Mouse (Mus musculus): ENCODE results near the gene Prss27. TPM values are rescaled to one million over a fixed set of nuclear protein-coding genes. Genes with fewer than 3 reads are reported as not detected.
A peak's percentile ranks its signal among the peaks of the same experiment; 100 is the strongest.
"Not testable (repeated sequence)": the region's sequence is repeated elsewhere in the genome, so short reads cannot be mapped to it uniquely, and the experiment has no call there.

Gene Prss27
- polyA plus RNA-seq, 1 experiment, result not detected

GRCm38 (mm10) chr17:24069531-24069930 lies 31.6 kb downstream of the Prss27 start:
- no peak for DNase-seq (ENCODE audit: low read depth)
- TF ChIP-seq CTCF (IDR thresholded peaks at IDR 0.05; ENCODE audit: borderline replicate concordance, extremely low read depth, insufficient read depth, insufficient read length), result no peak
- no peak for TF ChIP-seq POLR2A (IDR thresholded peaks at IDR 0.05; ENCODE audit: borderline replicate concordance, extremely low read depth, insufficient read depth, insufficient read length, poor library complexity, severe bottlenecking)

GRCm38 (mm10) chr17:24072919-24073696 lies 35.2 kb downstream of the Prss27 start, which contains the start of gene Kctd5:
TSS of gene Kctd5 (minus strand) at chr17:24073485.
- DNase-seq (ENCODE audit: low read depth), result peak; percentile 99
- TF ChIP-seq POLR2A (IDR thresholded peaks at IDR 0.05; ENCODE audit: borderline replicate concordance, extremely low read depth, insufficient read depth, insufficient read length, poor library complexity, severe bottlenecking) (peak; percentile 84), CTCF (IDR thresholded peaks at IDR 0.05; ENCODE audit: borderline replicate concordance, extremely low read depth, insufficient read depth, insufficient read length) (no peak)

- DNase-seq (ENCODE audit: low read depth), result no peak
- TF ChIP-seq POLR2A (IDR thresholded peaks at IDR 0.05; ENCODE audit: borderline replicate concordance, extremely low read depth, insufficient read depth, insufficient read length, poor library complexity, severe bottlenecking) (no peak), CTCF (IDR thresholded peaks at IDR 0.05; ENCODE audit: borderline replicate concordance, extremely low read depth, insufficient read depth, insufficient read length) (no peak)
These were observed 39.2 kb downstream of the Prss27 start for GRCm38 (mm10) chr17:24077101-24077500.

- no peak for DNase-seq (ENCODE audit: low read depth)
- TF ChIP-seq POLR2A (IDR thresholded peaks at IDR 0.05; ENCODE audit: borderline replicate concordance, extremely low read depth, insufficient read depth, insufficient read length, poor library complexity, severe bottlenecking) (no peak), CTCF (IDR thresholded peaks at IDR 0.05; ENCODE audit: borderline replicate concordance, extremely low read depth, insufficient read depth, insufficient read length) (no peak)
These were observed 46.6 kb downstream of the Prss27 start for GRCm38 (mm10) chr17:24084593-24084992.

- not testable (repeated sequence) for DNase-seq (ENCODE audit: low read depth)
These were observed 48.5 kb downstream of the Prss27 start for GRCm38 (mm10) chr17:24086399-24086798.

- no peak for DNase-seq (ENCODE audit: low read depth)
- TF ChIP-seq CTCF (IDR thresholded peaks at IDR 0.05; ENCODE audit: borderline replicate concordance, extremely low read depth, insufficient read depth, insufficient read length), result no peak
These were observed 52.6 kb downstream of the Prss27 start for GRCm38 (mm10) chr17:24090575-24090974.

Other genes starting within 250 kb of the Prss27 start
- gene Srrm2, start 247.6 kb upstream of the Prss27 start, polyA plus RNA-seq (2012; rRNA removed), result 749 and 826 TPM in 2 replicates
- 824 and 1,130 TPM in 2 replicates for gene Elob, start 209.0 kb upstream of the Prss27 start, polyA plus RNA-seq (2012; rRNA removed)
- 0.38 and 0.54 TPM in 2 replicates for gene Prss33, start 202.1 kb upstream of the Prss27 start, polyA plus RNA-seq (2012; rRNA removed)
- 0.04 and 0.24 TPM in 2 replicates for gene Prss32, start 194.3 kb upstream of the Prss27 start, polyA plus RNA-seq (2012; rRNA removed)
- 1.3 and 2.1 TPM in 2 replicates for gene Prss41, start 194.0 kb upstream of the Prss27 start, polyA plus RNA-seq (2012; rRNA removed)
- gene Prss21, start 170.1 kb upstream of the Prss27 start, polyA plus RNA-seq (2012; rRNA removed), result not detected in 2 replicates
- not detected in 2 replicates for gene Dcpp1, start 157.3 kb upstream of the Prss27 start, polyA plus RNA-seq (2012; rRNA removed)
- not detected in 2 replicates for gene Dcpp2, start 157.3 kb upstream of the Prss27 start, polyA plus RNA-seq (2012; rRNA removed)
- gene Dcpp3, start 120.7 kb upstream of the Prss27 start, polyA plus RNA-seq (2012; rRNA removed), result not detected in 2 replicates
- gene Sbp, start 96.5 kb upstream of the Prss27 start, polyA plus RNA-seq (2012; rRNA removed), result not detected in 2 replicates
- gene Sbpl, start 82.9 kb upstream of the Prss27 start, polyA plus RNA-seq (2012; rRNA removed), result not detected in 2 replicates
- 0.05 and 0.15 TPM in 2 replicates for gene Prss30, start 57.6 kb upstream of the Prss27 start, polyA plus RNA-seq (2012; rRNA removed)
- gene Prss22, start 40.0 kb upstream of the Prss27 start, polyA plus RNA-seq (2012; rRNA removed), result 0.11 TPM in 1 of 2 replicates, not detected in the other
- 71.1 and 87.6 TPM in 2 replicates for gene Kctd5, start 35.3 kb downstream of the Prss27 start, polyA plus RNA-seq (2012; rRNA removed)
- gene Pdpk1, start 112.8 kb downstream of the Prss27 start, polyA plus RNA-seq (2012; rRNA removed), result 28.2 and 37.3 TPM in 2 replicates
- gene Amdhd2, start 125.6 kb downstream of the Prss27 start, polyA plus RNA-seq (2012; rRNA removed), result 37.2 and 40.7 TPM in 2 replicates
- gene Atp6v0c, start 131.6 kb downstream of the Prss27 start, polyA plus RNA-seq (2012; rRNA removed), result 1,361 and 1,487 TPM in 2 replicates
- 74.3 and 84.7 TPM in 2 replicates for gene Tbc1d24, start 167.4 kb downstream of the Prss27 start, polyA plus RNA-seq (2012; rRNA removed)
- 8.0 and 10.2 TPM in 2 replicates for gene Ntn3, start 171.4 kb downstream of the Prss27 start, polyA plus RNA-seq (2012; rRNA removed)
- gene Tedc2, start 182.7 kb downstream of the Prss27 start, polyA plus RNA-seq (2012; rRNA removed), result 25.3 and 35.7 TPM in 2 replicates
- 16.2 and 21.6 TPM in 2 replicates for gene Ccnf, start 213.3 kb downstream of the Prss27 start, polyA plus RNA-seq (2012; rRNA removed)